In genomic region chr15:11906021-11906570, GRCm38 (mm10) we compare ENCODE assay signal across 8 mouse cellular contexts. TPM values are rescaled to one million over a fixed set of nuclear protein-coding genes. Genes with fewer than 3 reads are reported as not detected.
DNase-seq lines count a peak whose midpoint lies in the region; ATAC-seq lines count a peak whose summit lies in the region.

No protein-coding gene starts in this region.

- peak; percentile 19; the same call in 1 of the 2 replicates for ATAC-seq in forebrain, embryonic 11.5 days (replicated peaks; ENCODE audit: low FRiP score)
- 0 out of 2 replicates have a peak, but pooled peaks have one; percentile 6 for ATAC-seq in hindbrain, embryonic 12.5 days (ENCODE audit: low FRiP score)
- ATAC-seq in midbrain, embryonic 11.5 days (ENCODE audit: low FRiP score), result peak; percentile 43; the same call in 1 of the 2 replicates

- H3K4me3 ChIP-seq in forebrain, embryonic 11.5 days (ENCODE audit: low read depth, low read length), result peak overlapping the region; percentile 45
- H3K4me3 ChIP-seq in hindbrain, embryonic 12.5 days, result peak overlapping the region; percentile 51
- H3K4me3 ChIP-seq in midbrain, embryonic 11.5 days (ENCODE audit: low read depth, low read length), result peak overlapping the region; percentile 44

- H3K9me3 ChIP-seq in forebrain, embryonic 11.5 days (ENCODE audit: control insufficient read depth, low read length), result no peaks in the 10 kb centered on the region
- H3K9me3 ChIP-seq in hindbrain, embryonic 12.5 days (replicated peaks), result no peaks in the 10 kb centered on the region
- no peaks in the 10 kb centered on the region for H3K9me3 ChIP-seq in midbrain, embryonic 11.5 days (ENCODE audit: control insufficient read depth, low read length)

- H3K4me2 ChIP-seq in forebrain, embryonic 11.5 days (ENCODE audit: low read depth, low read length, severe bottlenecking), result peak overlapping the region; percentile 89
- H3K4me2 ChIP-seq in hindbrain, embryonic 12.5 days (replicated peaks), result peak overlapping the region; percentile 78
- peak overlapping the region; percentile 72 for H3K4me2 ChIP-seq in midbrain, embryonic 11.5 days

- peaks cover 18% of the 10 kb centered on the region for H3K4me1 ChIP-seq in forebrain, embryonic 11.5 days (replicated peaks; ENCODE audit: control insufficient read depth, insufficient read depth, low read length)
- peaks cover 38% of the 10 kb centered on the region for H3K4me1 ChIP-seq in hindbrain, embryonic 12.5 days
- peaks cover 26% of the 10 kb centered on the region for H3K4me1 ChIP-seq in midbrain, embryonic 11.5 days (ENCODE audit: control insufficient read depth, insufficient read depth, low read length)

- peak; percentile 29 for DNase-seq in ovary, postnatal 36 days (ENCODE audit: low spot score)
- no peak for DNase-seq in ovary, adult 18-20 months (ENCODE audit: low spot score)
- DNase-seq in forebrain, embryonic 11.5 days (ENCODE audit: low spot score), result peak; percentile 73
- peak; percentile 41 to 43 for DNase-seq in layer of hippocampus, postnatal 36 days
- peak; percentile 93 for DNase-seq in midbrain, embryonic 11.5 days (ENCODE audit: low spot score, missing footprints)
- peak; percentile 69 for DNase-seq in testis, postnatal 10 days (ENCODE audit: low spot score)
- no peak for DNase-seq in MN1 (ENCODE audit: low spot score)

- H3K9ac ChIP-seq in forebrain, embryonic 11.5 days (ENCODE audit: low read length), result peak overlapping the region; percentile 37
- H3K9ac ChIP-seq in hindbrain, embryonic 12.5 days, result no peak overlapping the region
- H3K9ac ChIP-seq in midbrain, embryonic 11.5 days (ENCODE audit: low read length), result no peak overlapping the region

- H3K36me3 ChIP-seq in forebrain, embryonic 11.5 days (ENCODE audit: control insufficient read depth, insufficient read depth, low read length), result no peaks in the 10 kb centered on the region
- no peaks in the 10 kb centered on the region for H3K36me3 ChIP-seq in hindbrain, embryonic 12.5 days
- H3K36me3 ChIP-seq in midbrain, embryonic 11.5 days (ENCODE audit: control insufficient read depth, insufficient read depth, low read length), result no peaks in the 10 kb centered on the region

- WGBS in forebrain, embryonic 11.5 days, result under 1% methylated on average over 35 of the region's 36 CpGs
- WGBS in hindbrain, embryonic 12.5 days, result under 1% methylated on average over 35 of the region's 36 CpGs
- WGBS in midbrain, embryonic 11.5 days, result under 1% methylated on average over 36 of the region's 36 CpGs

- peaks cover 40% of the 10 kb centered on the region for H3K27me3 ChIP-seq in forebrain, embryonic 11.5 days (ENCODE audit: control insufficient read depth, insufficient read depth, low read length)
- peaks cover 56% of the 10 kb centered on the region for H3K27me3 ChIP-seq in hindbrain, embryonic 12.5 days
- peaks cover 48% of the 10 kb centered on the region for H3K27me3 ChIP-seq in midbrain, embryonic 11.5 days (ENCODE audit: control insufficient read depth, insufficient read depth, low read length)

- H3K27ac ChIP-seq in forebrain, embryonic 11.5 days (ENCODE audit: low read depth, low read length), result no peak overlapping the region
- no peak overlapping the region for H3K27ac ChIP-seq in hindbrain, embryonic 12.5 days
- H3K27ac ChIP-seq in midbrain, embryonic 11.5 days (ENCODE audit: low read depth, low read length), result no peak overlapping the region

RNA-seq across cellular contexts. Expression of gene Npr3, which starts 1.0 kb away (rescaled TPM):
- 2.3 and 2.8 TPM in 2 replicates for polyA plus RNA-seq in forebrain, embryonic 11.5 days (2014; fragmentation: Nextera tagmentation; extraction: Ambion mirVana)
- 5.3 and 5.5 TPM in 2 replicates for polyA plus RNA-seq in hindbrain, embryonic 12.5 days (2016; fragmentation: Nextera tagmentation; extraction: Ambion mirVana)
- 10 to 100 TPM; 15.8 to 18.1 TPM for total RNA-seq in layer of hippocampus, postnatal 36 days (2021)
- 2.9 and 3.6 TPM in 2 replicates for polyA plus RNA-seq in midbrain, embryonic 11.5 days (2014; fragmentation: Nextera tagmentation; extraction: Ambion mirVana)

Comparison
In these comparisons a context has a peak if more than half of its experiments do, and no peak if none do; other contexts are left out.
1. DNase-seq: peak in ovary, postnatal 36 days (single experiment), forebrain, embryonic 11.5 days (single experiment), layer of hippocampus, postnatal 36 days (2 of 2), midbrain, embryonic 11.5 days (single experiment) and testis, postnatal 10 days (single experiment); none in ovary, adult 18-20 months (single experiment) and MN1 (single experiment).
2. Peak in every context shown above with its lines, with median percentiles within 50 percentile points of each other: ATAC-seq, H3K4me2 ChIP-seq and H3K4me3 ChIP-seq.